Mouse (Mus musculus) gastrocnemius, adult 8-10 months (tissue): ENCODE measurements at regions not wholly inside any gene's neighbourhood (a gene's known extent, or its start where the extent isn't known, plus 50 kb on each side); places are given as distances from the start of the nearest gene placed in this dataset.

Experiments
- DNase-seq, 2 experiments: peaks; one replicate each; pipeline ENCODE4 v3.0.0; 2022; ENCODE audit warnings: low spot score in 2 of 2

GRCm38 (mm10) chr13:51297231-51297880 lies 111.1 kb upstream of the S1pr3 start:
- no peak for DNase-seq

GRCm38 (mm10) chr13:51299047-51299760 lies 109.2 kb upstream of the S1pr3 start:
- DNase-seq, result no peak

DNA sequence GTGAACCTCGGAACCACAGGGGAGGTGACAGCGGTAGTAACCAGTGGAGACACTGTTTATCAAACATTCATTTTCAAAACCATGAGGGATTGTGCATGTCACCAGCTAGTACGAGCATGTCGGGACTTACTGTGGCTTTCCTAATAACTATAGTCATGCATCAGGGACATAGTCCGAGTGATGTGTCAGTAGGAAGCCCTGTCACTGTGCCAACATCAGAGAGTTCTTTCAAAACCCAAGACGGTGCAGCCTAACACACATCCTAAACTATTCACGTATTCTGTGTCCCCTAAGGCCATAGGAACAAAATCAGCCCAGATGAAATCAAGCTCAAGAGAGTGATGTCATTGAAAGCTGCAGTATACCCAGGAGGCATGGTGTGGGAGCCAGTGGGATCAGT lies 107.0 kb upstream of the S1pr3 start:
- no peak for DNase-seq

- DNase-seq, result no peak
Observed at GRCm38 (mm10) chr13:51303112-51303511, 105.3 kb upstream of the S1pr3 start.

DNA sequence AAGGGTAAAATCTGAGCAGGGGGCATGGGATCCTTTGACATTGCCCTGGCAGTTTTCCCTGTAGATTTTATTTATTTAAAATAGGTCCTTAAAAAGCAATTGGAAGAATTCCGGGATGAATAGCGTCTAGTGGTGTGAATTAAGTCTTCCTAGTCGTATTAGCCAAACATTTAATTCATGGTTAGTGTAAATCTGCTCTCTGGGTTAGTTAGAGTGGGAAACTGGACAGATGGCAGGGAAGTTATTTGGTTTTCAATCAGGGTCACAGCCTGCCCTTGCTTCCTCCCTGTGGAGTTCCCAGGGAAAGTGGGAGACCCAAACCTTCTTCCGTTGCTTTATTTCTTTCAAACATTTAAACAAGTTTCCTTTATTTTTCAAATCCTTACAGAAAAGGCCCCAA lies 103.8 kb upstream of the S1pr3 start:
- DNase-seq, result no peak

DNA sequence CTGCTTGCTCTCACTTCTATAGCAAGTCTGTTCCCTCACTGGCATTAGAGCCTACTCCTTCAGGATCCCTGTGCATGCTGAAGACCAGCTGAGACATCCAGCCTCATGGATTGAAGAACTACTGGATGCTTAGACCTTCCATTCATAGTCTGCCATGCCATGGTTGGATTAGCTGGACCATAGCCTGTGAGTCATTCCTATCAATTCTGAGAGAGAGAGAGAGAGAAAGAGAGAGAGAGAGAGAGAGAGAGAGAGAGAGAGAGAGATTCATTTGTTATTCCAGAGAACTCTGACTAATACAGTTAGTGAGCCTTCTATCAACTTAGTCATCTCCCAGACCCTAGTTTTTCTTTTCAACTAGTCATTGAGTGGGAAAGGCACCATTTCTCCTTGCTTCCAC lies 99.0 kb upstream of the S1pr3 start:
- DNase-seq, result no peak

- DNase-seq, result no peak
Observed at GRCm38 (mm10) chr13:51310041-51310440, 98.4 kb upstream of the S1pr3 start.

- no peak for DNase-seq
Observed at GRCm38 (mm10) chr13:51311679-51312255, 96.7 kb upstream of the S1pr3 start.

- peak; percentile 49 for DNase-seq
Observed at GRCm38 (mm10) chr13:51313129-51313850, 95.1 kb upstream of the S1pr3 start.

GRCm38 (mm10) chr13:51314541-51314977 lies 93.9 kb upstream of the S1pr3 start:
- peak; percentile 31 to 45 for DNase-seq

DNA sequence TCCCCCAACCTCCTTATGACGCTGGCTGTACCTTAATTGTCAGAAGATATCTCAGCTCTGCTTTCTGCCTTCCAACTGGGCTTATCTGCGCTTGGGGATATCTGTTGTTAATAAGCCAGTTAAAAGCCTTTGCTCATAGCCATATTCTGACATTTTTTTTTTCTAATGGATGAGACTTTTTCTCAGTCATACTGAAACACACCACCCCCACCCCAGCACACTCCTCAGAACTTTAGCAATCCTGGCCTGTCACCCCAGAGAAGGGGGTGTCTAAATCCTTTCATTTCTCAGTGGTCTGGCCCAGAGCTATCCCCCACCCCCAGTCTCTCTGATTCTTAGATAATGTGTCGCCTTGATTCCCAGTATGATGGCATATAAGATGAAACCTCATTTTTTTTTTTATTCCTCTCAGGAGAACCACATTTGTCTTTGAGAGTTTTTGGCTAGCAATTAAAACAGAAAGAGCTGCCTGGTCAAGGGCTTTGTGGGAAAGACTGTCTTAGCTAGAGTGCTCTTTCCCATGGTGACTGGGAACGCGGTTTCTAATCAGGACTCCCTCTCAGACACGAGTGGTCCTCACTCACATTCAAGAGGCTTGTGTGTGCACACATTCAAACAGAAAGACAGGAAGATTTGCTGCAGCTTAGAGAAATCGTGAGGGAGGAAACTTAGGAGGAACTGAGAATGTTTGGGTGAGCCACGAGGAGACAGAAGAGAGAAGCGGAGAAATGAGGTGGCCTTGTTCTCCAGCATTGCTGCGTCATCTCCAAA lies 93.2 kb upstream of the S1pr3 start:
- DNase-seq, result no peak

DNA sequence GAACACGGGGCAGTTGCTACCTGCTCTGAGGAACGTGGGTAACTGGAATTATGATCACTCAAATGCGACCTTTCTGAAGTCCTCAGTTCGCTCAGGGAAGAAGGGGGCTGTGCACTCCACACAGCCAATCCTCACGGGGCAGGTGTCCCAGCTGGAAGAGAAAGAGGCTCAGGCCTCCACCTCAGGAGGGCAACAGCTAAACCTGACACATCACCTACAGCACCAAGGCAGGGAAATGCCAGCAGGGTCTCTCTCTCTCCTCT lies 92.7 kb upstream of the S1pr3 start:
- no peak for DNase-seq

GRCm38 (mm10) chr13:51323058-51323715 lies 85.3 kb upstream of the S1pr3 start:
- no peak for DNase-seq

DNA sequence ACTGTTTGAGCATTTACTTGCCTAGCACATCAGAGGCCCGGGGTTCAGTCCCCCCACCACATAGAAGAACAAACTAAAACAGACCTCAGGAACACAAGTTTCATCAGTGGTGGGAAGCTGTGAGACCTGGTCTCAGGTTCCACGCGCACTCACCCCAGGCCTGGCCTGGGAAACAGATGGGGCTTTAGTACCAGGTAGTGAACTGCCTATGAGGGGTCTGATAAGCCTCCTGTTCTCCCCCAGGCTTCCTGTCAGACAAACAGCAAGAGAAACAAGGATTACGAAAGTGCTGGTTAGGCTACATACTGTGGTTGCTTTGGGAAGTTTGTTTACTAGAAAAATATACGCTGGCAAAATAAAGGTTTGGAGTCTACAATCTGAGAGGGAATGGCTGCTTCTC lies 83.7 kb upstream of the S1pr3 start:
- DNase-seq, result no peak

DNA sequence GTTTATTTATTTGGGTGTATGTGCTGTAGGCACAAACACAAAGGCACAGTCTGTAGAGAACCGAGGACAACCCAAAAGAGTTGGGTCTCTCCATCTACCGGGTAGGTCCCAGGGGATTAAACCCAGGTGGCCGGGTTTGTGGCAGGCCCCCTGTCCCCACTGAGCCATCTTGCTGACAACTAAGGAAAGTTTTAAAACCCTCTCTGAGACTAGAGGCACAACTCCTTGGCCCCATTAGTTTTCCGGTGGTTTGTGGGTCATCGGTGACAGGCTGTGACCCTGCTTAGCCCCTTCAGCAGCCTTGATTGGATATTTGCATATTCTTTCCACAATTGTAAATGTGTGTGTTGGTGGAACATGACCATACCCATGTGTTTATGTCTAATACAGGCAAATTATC lies 83.1 kb upstream of the S1pr3 start:
- no peak for DNase-seq

DNA sequence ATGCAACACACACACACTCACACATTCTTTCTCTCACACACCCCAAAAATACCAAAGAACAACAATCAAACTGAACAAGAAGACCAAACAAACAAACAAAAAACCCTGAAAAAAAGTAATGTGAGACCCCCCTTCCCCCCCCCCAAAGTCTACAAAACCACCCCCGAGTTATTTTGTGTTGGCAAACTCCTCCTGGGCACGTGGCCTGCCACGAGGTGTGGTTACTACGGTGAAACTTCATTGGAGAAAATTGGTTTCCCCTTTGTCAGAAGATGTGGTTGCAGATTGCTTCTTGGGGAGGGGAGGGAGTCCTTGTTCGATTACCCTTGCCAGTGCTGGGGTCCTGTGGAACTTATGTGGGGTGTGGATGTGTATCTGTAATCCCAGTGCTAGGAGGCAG lies 82.3 kb upstream of the S1pr3 start:
- no peak for DNase-seq

GRCm38 (mm10) chr13:51328131-51328970 lies 80.1 kb upstream of the S1pr3 start:
- no peak for DNase-seq

GRCm38 (mm10) chr13:51328971-51329346 lies 79.5 kb upstream of the S1pr3 start:
- no peak for DNase-seq

DNA sequence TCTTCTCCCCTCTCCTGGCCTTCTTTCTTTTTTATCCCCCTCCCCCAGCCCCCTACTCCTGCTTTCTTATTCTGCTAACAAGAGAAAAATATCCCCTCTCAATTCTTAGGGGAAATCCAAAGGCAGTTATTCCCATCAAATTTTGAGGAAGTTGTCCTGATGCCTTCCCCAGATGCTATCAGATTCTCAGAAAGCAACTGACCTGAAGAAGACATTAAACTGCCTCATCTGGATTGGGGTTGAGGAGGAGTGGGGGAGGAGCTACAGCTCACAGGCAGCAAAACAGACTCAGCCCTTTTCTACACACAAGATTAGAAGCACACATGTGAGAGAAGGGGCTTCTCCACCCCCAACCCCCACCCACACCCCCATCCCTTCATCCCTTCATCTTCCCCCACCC lies 78.7 kb upstream of the S1pr3 start:
- no peak for DNase-seq

GRCm38 (mm10) chr13:51332271-51332670 lies 76.2 kb upstream of the S1pr3 start:
- DNase-seq, result no peak
